Comparison of ENCODE assay signal across 24 mouse cellular contexts in the genomic region with DNA sequence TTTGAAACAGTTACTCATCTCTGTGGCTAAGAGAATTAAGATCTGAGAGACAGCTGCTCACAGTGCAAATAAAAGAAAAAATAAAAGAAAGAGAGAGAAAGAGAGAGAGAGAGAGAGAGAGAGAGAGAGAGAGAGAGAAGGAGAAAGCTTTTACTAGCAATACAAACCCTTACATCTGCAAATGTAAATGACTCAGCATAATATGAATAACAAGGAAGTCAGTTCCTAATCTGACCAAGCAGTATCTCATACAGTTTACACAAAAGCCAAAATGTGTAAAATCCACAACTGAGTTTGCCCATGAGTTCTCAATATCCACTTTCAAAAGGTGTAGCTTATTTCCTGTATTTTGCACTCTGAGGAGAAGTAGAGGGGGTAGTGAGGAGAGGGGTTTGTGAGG.
DNase-seq lines count a peak whose midpoint lies in the region; ATAC-seq and TF ChIP-seq lines count a peak whose summit lies in the region.
"Had no signal": no experiment of that assay in that cellular context is flagged by ENCODE, and none has a peak within 500 bp of the region (broad histone marks: within the 10 kb centered on the region; RNA-seq: fewer than 3 reads in every experiment).

No protein-coding gene starts in this region.

- no peak overlapping the region for H3K4me2 ChIP-seq in intestine, postnatal 0 days (replicated peaks; ENCODE audit: low read depth)

- no peak for TF ChIP-seq CTCF in MEL (IDR thresholded peaks at IDR 0.05 in 2 of 3, conservative IDR thresholded peaks at IDR 0.05 in 1 of 3; ENCODE audit: control insufficient read depth in 1 of 3, insufficient read depth in 1 of 3, low read depth in 2 of 3, low read length in 3 of 3, poor library complexity in 1 of 3, severe bottlenecking in 1 of 3)
- no peak for TF ChIP-seq CTCF in intestine, postnatal 0 days (IDR thresholded peaks at IDR 0.05; ENCODE audit: low read depth)

- no peaks in the 10 kb centered on the region for H3K27me3 ChIP-seq in MEL (ENCODE audit: control insufficient read depth in 1 of 2, insufficient read depth in 2 of 2, low read length in 2 of 2)
- no peaks in the 10 kb centered on the region for H3K27me3 ChIP-seq in intestine, postnatal 0 days (replicated peaks; ENCODE audit: control insufficient read depth, insufficient read depth, low read length)
- H3K27me3 ChIP-seq: CH12.LX, Patski had no signal

- no peaks in the 10 kb centered on the region for H3K79me2 ChIP-seq in MEL (ENCODE audit: control insufficient read depth, insufficient read depth, low read length, poor library complexity)

- no peaks in the 10 kb centered on the region for H3K9me3 ChIP-seq in ES-E14 (ENCODE audit: control insufficient read depth, insufficient read depth, low read depth, low read length)
- H3K9me3 ChIP-seq in MEL (replicated peaks; ENCODE audit: insufficient read depth, low read length): no peaks in the 10 kb centered on the region
- no peaks in the 10 kb centered on the region for H3K9me3 ChIP-seq in intestine, postnatal 0 days (ENCODE audit: control insufficient read depth)
- H3K9me3 ChIP-seq: G1E had no signal

- TF ChIP-seq RAD21 in MEL (IDR thresholded peaks at IDR 0.05; ENCODE audit: low read depth, low read length): no peak

- TF ChIP-seq EP300 in MEL (IDR thresholded peaks at IDR 0.05; ENCODE audit: low read depth in 1 of 2, low read length in 2 of 2): peak; percentile 68 to 79; a peak in 3 of 4 replicates

- in situ Hi-C loops in ES-E14 (cut with MboI; ENCODE audit: low sequenced_read_pairs in 2 of 2, unreplicated experiment in 2 of 2): no loop called here

- no peak for TF ChIP-seq POLR2A in MEL (IDR thresholded peaks at IDR 0.05; ENCODE audit: control insufficient read depth in 1 of 2, insufficient read depth in 1 of 2, low read depth in 1 of 2, low read length in 2 of 2, poor library complexity in 1 of 2)

- no peaks in the 10 kb centered on the region for H3K4me1 ChIP-seq in ES-E14 (ENCODE audit: control insufficient read depth in 2 of 2, insufficient read depth in 2 of 2, low read length in 2 of 2, poor library complexity in 1 of 2)
- peaks cover 0 to 5% of the 10 kb centered on the region in 2 experiments; a peak in 1 of 4 replicates for H3K4me1 ChIP-seq in MEL (ENCODE audit: control insufficient read depth in 1 of 2, insufficient read depth in 2 of 2, low read length in 2 of 2)
- H3K4me1 ChIP-seq in intestine, postnatal 0 days (replicated peaks; ENCODE audit: control insufficient read depth, insufficient read depth, low read length): no peaks in the 10 kb centered on the region

- no peak for ATAC-seq in intestine, postnatal 0 days
- ATAC-seq: activated CD4-positive, CD25-positive, alpha-beta regulatory T cell, adult 4 months; CD4-positive, CD25-positive, alpha-beta regulatory T cell, adult 4 months; Patski had no signal

- H3K27ac ChIP-seq in ES-E14 (ENCODE audit: insufficient read depth, low read depth, low read length, poor library complexity, severe bottlenecking) (no peak overlapping the region), MEL (ENCODE audit: control insufficient read depth, low read depth, low read length) (no peak overlapping the region; the same call in 1 of the 2 replicates)
- no peak overlapping the region for H3K27ac ChIP-seq in intestine, postnatal 0 days (ENCODE audit: low read depth, low read length)

- H3K4me3 ChIP-seq in ES-E14 (ENCODE audit: insufficient read depth in 1 of 2, low read depth in 1 of 2, low read length in 2 of 2, poor library complexity in 1 of 2, severe bottlenecking in 1 of 2) (no peak overlapping the region), MEL (ENCODE audit: control insufficient read depth in 1 of 2, insufficient read depth in 1 of 2, low read depth in 2 of 2, low read length in 2 of 2) (peak overlapping the region in 1 of 2 experiments; percentile 41; a peak in 1 of 4 replicates)
- no peak overlapping the region for H3K4me3 ChIP-seq in intestine, postnatal 0 days (ENCODE audit: low read depth, low read length)

- no peaks in the 10 kb centered on the region for H3K36me3 ChIP-seq in ES-E14 (ENCODE audit: control insufficient read depth, insufficient read depth, low read length, poor library complexity, severe bottlenecking)
- peaks cover 0 to 9% of the 10 kb centered on the region in 2 experiments; a peak in 2 of 4 replicates for H3K36me3 ChIP-seq in MEL (ENCODE audit: control insufficient read depth in 1 of 2, insufficient read depth in 2 of 2, low read length in 2 of 2)
- H3K36me3 ChIP-seq in intestine, postnatal 0 days (ENCODE audit: control insufficient read depth, insufficient read depth): no peaks in the 10 kb centered on the region
- H3K36me3 ChIP-seq: G1E had no signal

- no peak for DNase-seq in ES-E14 (ENCODE audit: low read depth, low spot score)
- peak; percentile 65 for DNase-seq in MEL (ENCODE audit: low read depth, low spot score)
- DNase-seq in MEL-GATA-1-ER (ENCODE audit: extremely low read depth, low read depth): peak; percentile 7
- no peak for DNase-seq in cerebellum, adult 11-12 months
- no peak for DNase-seq in B cell, adult 2 months
- DNase-seq: adrenal gland, adult 2 months; adrenal gland, adult 8-10 months; adrenal gland, postnatal 10 days; adrenal gland, postnatal 14 days; adrenal gland, postnatal 25 days; adrenal gland, postnatal 36 days; cerebellum, adult 11 months; cerebellum, adult 18-20 months; cerebellum, adult 2 months; cerebellum, adult 8-10 months; cerebellum, adult 9-10 months; cerebellum, adult 9-11 months; cerebellum, postnatal 10 days had no signal

- H3K9ac ChIP-seq in ES-E14 (ENCODE audit: insufficient read depth, low read depth, low read length, poor library complexity, severe bottlenecking) (no peak overlapping the region), MEL (ENCODE audit: control insufficient read depth, low read depth, low read length, poor library complexity, severe bottlenecking) (no peak overlapping the region)
- no peak overlapping the region for H3K9ac ChIP-seq in intestine, postnatal 0 days (ENCODE audit: low read depth, low read length)

TF ChIP-seq in ES-E14, 5 proteins besides CTCF, POLR2A, EP300 and RAD21:
- 0 out of 2 replicates have a peak, but pooled peaks have one; percentile 11 for TF ChIP-seq MAFK (IDR thresholded peaks at IDR 0.05; ENCODE audit: insufficient read depth, low read depth, low read length)
- no peak for TF ChIP-seq CHD2 (IDR thresholded peaks at IDR 0.05; ENCODE audit: low read depth, low read length)
- no peak for TF ChIP-seq ZC3H11A (IDR thresholded peaks at IDR 0.05; ENCODE audit: borderline replicate concordance, low read depth, low read length)
TF ChIP-seq in ES-E14: peak in this region for 1.

TF ChIP-seq in MEL, 35 proteins besides CTCF, POLR2A, EP300 and RAD21:
- no peak for TF ChIP-seq MAX (IDR thresholded peaks at IDR 0.05; ENCODE audit: low read length)
- TF ChIP-seq TAL1 (IDR thresholded peaks at IDR 0.05; ENCODE audit: low read length): no peak
- no peak for TF ChIP-seq MEF2A (IDR thresholded peaks at IDR 0.05; ENCODE audit: extremely low read depth, insufficient replicate concordance, low read depth, low read length, poor library complexity, severe bottlenecking)
- peak; percentile 66 for TF ChIP-seq ETS1 (IDR thresholded peaks at IDR 0.05; ENCODE audit: low read depth, low read length)
- TF ChIP-seq BHLHE40 (IDR thresholded peaks at IDR 0.05; ENCODE audit: borderline replicate concordance, low read depth, low read length): no peak
- TF ChIP-seq MYB (IDR thresholded peaks at IDR 0.05; ENCODE audit: low read depth, low read length): no peak
- no peak for TF ChIP-seq RCOR1 (IDR thresholded peaks at IDR 0.05; ENCODE audit: low read depth, low read length)
- TF ChIP-seq ZC3H11A (IDR thresholded peaks at IDR 0.05; ENCODE audit: low read depth, low read length): no peak
- TF ChIP-seq NRF1 (IDR thresholded peaks at IDR 0.05; ENCODE audit: insufficient read depth, low read depth, low read length, poor library complexity, severe bottlenecking): no peak
- no peak for TF ChIP-seq MYC (IDR thresholded peaks at IDR 0.05; ENCODE audit: low read depth, low read length)
- TF ChIP-seq GATA1 (IDR thresholded peaks at IDR 0.05; ENCODE audit: low read depth, low read length): peak; percentile 55
- no peak for TF ChIP-seq SIN3A (IDR thresholded peaks at IDR 0.05; ENCODE audit: low read length)
- TF ChIP-seq TBP (IDR thresholded peaks at IDR 0.05; ENCODE audit: low read depth, low read length): 0 out of 2 replicates have a peak, but pooled peaks have one; percentile 23
- TF ChIP-seq MXI1 (IDR thresholded peaks at IDR 0.05; ENCODE audit: low read depth, low read length): no peak
- peak; percentile 89 for TF ChIP-seq JUND (IDR thresholded peaks at IDR 0.05; ENCODE audit: low read depth, low read length)
- TF ChIP-seq NELFE (IDR thresholded peaks at IDR 0.05; ENCODE audit: low read depth, low read length): no peak
- peak; percentile 90 for TF ChIP-seq MAFK (IDR thresholded peaks at IDR 0.05; ENCODE audit: borderline replicate concordance, low read depth, low read length)
- no peak for TF ChIP-seq CHD1 (IDR thresholded peaks at IDR 0.05; ENCODE audit: low read depth, low read length)
- TF ChIP-seq ZMIZ1 (IDR thresholded peaks at IDR 0.05; ENCODE audit: low read depth, low read length): no peak
- peak; percentile 76; the same call in 1 of the 2 replicates for TF ChIP-seq GABPA (IDR thresholded peaks at IDR 0.05; ENCODE audit: low read depth, low read length)
- peak; percentile 63; the same call in 1 of the 2 replicates for TF ChIP-seq ELF1 (IDR thresholded peaks at IDR 0.05; ENCODE audit: low read depth, low read length)

Comparison
In these comparisons a context has a peak if more than half of its experiments do, and no peak if none do; other contexts are left out.
1. DNase-seq: peak in MEL (single experiment) and MEL-GATA-1-ER (single experiment); none in ES-E14 (single experiment), cerebellum, adult 11-12 months (single experiment) and B cell, adult 2 months (0 of 2).